Mouse (Mus musculus) myocyte (in vitro differentiated cells): ENCODE results near the gene Dgkd. TPM values are rescaled to one million over a fixed set of nuclear protein-coding genes. Genes with fewer than 3 reads are reported as not detected.
"Not testable (repeated sequence)": the region's sequence is repeated elsewhere in the genome, so short reads cannot be mapped to it uniquely, and the experiment has no call there.

Experiments used
- H3K27me3 ChIP-seq: one replicate; pipeline ENCODE4 v1.6.1; 2011; ENCODE audit not compliant: control insufficient read depth, insufficient read depth, insufficient read length
- H3K36me3 ChIP-seq: one replicate; pipeline ENCODE4 v1.6.1; 2011; ENCODE audit not compliant: control insufficient read depth, insufficient read depth
- H3K4me2 ChIP-seq: one replicate; pipeline ENCODE4 v1.6.1; 2011; ENCODE audit warnings: low read depth, control low read depth
- H3K4me3 ChIP-seq: one replicate; pipeline ENCODE4 v1.5.1; 2011; ENCODE audit warnings: mild to moderate bottlenecking, control low read depth, moderate library complexity
- H3K79me2 ChIP-seq: one replicate; pipeline ENCODE4 v1.6.1; 2011; ENCODE audit not compliant: control insufficient read depth, insufficient read depth
- H3ac ChIP-seq: one replicate; pipeline ENCODE4 v1.6.1; 2011; ENCODE audit not compliant: control insufficient read depth, insufficient read length
- CEBPB ChIP-seq: IDR thresholded peaks from 2 replicates; pipeline ENCODE4 v1.6.1; 2011; ENCODE audit warnings: mild to moderate bottlenecking, moderate library complexity; ENCODE audit not compliant: poor library complexity, insufficient read depth, severe bottlenecking
- E2F4 ChIP-seq: IDR thresholded peaks from one replicate; pipeline ENCODE4 v1.6.1; 2011; ENCODE audit warnings: mild to moderate bottlenecking, control low read depth, moderate library complexity; ENCODE audit not compliant: insufficient read depth
- MYOD1 ChIP-seq, 3 experiments: IDR thresholded peaks; one replicate each; pipeline ENCODE4 v1.6.1; 2011; ENCODE audit warnings: control low read depth in 2 of 3, low read depth in 2 of 3, mild to moderate bottlenecking in 2 of 3, moderate library complexity in 1 of 3; ENCODE audit not compliant: insufficient read length in 2 of 3, control insufficient read depth in 1 of 3
- MYOG ChIP-seq, 3 experiments: IDR thresholded peaks; one replicate each; pipeline ENCODE4 v1.6.1; 2011; ENCODE audit warnings: control low read depth in 2 of 3, low read depth in 2 of 3, mild to moderate bottlenecking in 2 of 3; ENCODE audit not compliant: insufficient read length in 2 of 3, control insufficient read depth in 1 of 3, insufficient read depth in 1 of 3
- POLR2A ChIP-seq: IDR thresholded peaks from one replicate; pipeline ENCODE4 v1.6.1; 2011; ENCODE audit warnings: low read depth, mild to moderate bottlenecking, control low read depth, moderate library complexity; ENCODE audit not compliant: insufficient read length
- POLR2AphosphoS2 ChIP-seq: IDR thresholded peaks from one replicate; pipeline ENCODE4 v1.6.1; 2011; ENCODE audit warnings: low read depth, control low read depth; ENCODE audit not compliant: insufficient read length
- REST ChIP-seq: IDR thresholded peaks from one replicate; pipeline ENCODE4 v1.6.1; 2011; ENCODE audit warnings: mild to moderate bottlenecking, control low read depth, moderate library complexity; ENCODE audit not compliant: insufficient read depth, insufficient read length
- SRF ChIP-seq: IDR thresholded peaks from one replicate; pipeline ENCODE4 v1.6.1; 2011; ENCODE audit warnings: low read depth; ENCODE audit not compliant: control insufficient read depth, insufficient read length
- TCF3 ChIP-seq: IDR thresholded peaks from one replicate; pipeline ENCODE4 v1.6.1; 2011; ENCODE audit warnings: low read depth, control low read depth; ENCODE audit not compliant: insufficient read length
- USF1 ChIP-seq: IDR thresholded peaks from one replicate; pipeline ENCODE4 v1.6.1; 2011; ENCODE audit warnings: low read depth, mild to moderate bottlenecking, control low read depth, moderate library complexity
- polyA plus RNA-seq: library from polyadenylated mRNA; unstranded; fragments of >200 nt; fragmentation: generic; extraction: Trizol; gene quantifications from one replicate; pipeline ENCODE4 v1.2.1, GENCODE M21; 2012; ENCODE audit warnings: missing spikeins

The Dgkd gene
- polyA plus RNA-seq, 1 experiment: 59.3 TPM

DNA sequence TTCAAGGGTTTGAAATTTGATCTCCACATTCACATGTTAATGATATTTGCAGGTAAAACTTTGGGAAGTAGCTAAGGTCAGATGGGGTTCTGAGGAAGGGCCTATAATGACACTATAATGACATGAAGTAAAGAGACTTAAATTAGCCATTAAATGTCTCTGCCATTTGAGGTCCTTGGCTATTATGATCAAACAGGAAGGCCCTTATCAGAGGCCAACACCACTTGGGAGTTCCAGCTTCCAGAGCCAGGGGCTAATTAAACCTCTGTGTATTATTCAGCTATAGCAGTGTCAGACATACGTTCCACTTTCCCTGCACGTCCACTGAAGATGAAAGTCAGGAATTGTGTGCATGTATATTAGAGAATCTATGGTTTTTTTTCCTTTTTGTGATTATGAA is 26.6 kb upstream of the Dgkd start:
- H3K4me3 ChIP-seq: no peak overlapping the region
- H3K27me3 ChIP-seq: no peaks in the 10 kb centered on the region
- H3K4me2 ChIP-seq: no peak overlapping the region

DNA sequence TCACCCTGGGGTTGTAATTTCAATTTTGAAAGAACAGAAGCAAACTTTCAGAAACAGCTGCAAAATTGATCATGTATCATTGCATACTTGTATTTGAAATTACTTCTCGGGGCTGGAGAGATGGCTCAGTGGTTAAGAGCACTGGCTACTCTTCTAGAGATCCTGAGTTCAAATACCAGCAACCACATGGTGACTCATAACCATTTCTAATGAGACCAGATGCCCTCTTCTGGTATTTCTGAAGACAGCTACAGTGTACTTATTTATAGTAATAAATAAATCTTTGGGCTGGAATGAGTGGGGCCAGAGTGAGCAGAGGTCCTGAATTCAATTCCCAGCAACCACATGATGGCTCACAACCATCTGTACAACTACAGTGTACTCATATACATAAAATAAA is 25.6 kb upstream of the Dgkd start:
- H3ac ChIP-seq, H3K4me3 ChIP-seq, H3K36me3 ChIP-seq, H3K4me2 ChIP-seq, H3K79me2 ChIP-seq, H3K27me3 ChIP-seq: not testable (repeated sequence)

More for the DNA sequence above, 26.6 kb upstream of the Dgkd start:
- no peak overlapping the region for H3ac ChIP-seq
- H3K79me2 ChIP-seq: no peaks in the 10 kb centered on the region
- TF ChIP-seq POLR2AphosphoS2: no peak
- H3K36me3 ChIP-seq: no peaks in the 10 kb centered on the region

DNA sequence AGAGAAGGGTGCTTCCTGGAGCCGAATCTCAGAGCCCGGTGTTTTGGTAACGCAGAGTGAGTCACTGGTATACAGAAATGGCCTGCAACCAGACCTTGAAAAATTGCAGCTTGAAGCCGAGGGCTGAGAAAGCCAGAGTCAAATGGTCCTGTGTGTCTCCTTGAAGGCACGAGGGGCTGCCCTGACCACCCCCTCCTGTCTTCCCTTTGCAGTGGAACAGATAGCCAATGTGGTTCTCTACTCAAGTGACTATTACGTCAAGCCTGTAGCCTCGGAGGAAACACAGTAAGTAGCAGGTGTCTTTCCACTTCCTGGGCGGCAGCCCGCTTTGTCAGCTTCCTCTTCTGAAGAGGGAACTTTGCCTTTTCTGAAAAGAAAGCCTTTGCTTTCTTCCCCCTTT is 24.9 kb upstream of the Dgkd start:
- TF ChIP-seq USF1: no peak
- no peak for TF ChIP-seq MYOG (IDR thresholded peaks at IDR 0.05; ENCODE audit: control insufficient read depth in 1 of 3, insufficient read depth in 1 of 3, insufficient read length in 2 of 3, low read depth in 2 of 3)
- TF ChIP-seq REST: no peak
- TF ChIP-seq CEBPB: no peak
- TF ChIP-seq TCF3: no peak
- H3K27me3 ChIP-seq: no peaks in the 10 kb centered on the region
- H3K79me2 ChIP-seq: no peaks in the 10 kb centered on the region
- no peaks in the 10 kb centered on the region for H3K36me3 ChIP-seq
- no peak overlapping the region for H3ac ChIP-seq
- H3K4me3 ChIP-seq: no peak overlapping the region
- H3K4me2 ChIP-seq: peak overlapping the region; percentile 10

DNA sequence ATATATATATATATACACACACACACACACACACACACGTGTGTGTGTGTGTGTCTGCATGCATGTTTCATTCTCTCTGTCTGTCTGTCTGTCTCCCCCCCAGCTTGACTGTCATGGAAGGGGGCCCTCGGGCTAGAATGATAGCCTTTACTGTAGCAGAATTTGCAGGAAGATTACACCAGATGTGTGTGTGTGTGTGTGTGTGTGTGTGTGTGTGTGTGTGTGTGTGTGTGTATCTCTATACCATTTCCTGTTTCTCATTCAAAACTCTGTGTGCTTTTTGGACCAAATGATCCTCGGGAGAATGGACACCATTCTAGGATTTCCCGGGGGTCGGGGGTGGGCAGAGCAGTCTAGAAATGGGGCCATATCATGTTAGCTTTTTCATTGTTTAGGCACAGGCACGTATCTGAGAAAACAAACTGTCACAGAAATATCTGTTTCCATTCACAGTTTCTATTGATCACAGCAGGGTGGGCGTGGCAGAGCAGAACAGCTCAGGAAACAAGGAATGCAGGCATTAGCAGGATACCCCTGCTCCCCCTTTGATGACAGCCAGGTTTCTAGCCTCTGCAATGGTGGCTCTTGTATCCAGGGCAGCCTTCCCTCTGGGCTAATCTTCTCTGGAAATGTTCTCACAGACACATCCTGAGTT is 24.0 kb upstream of the Dgkd start:
- Histone ChIP-seq H3K27me3 (no peaks in the 10 kb centered on the region), H3ac (no peak overlapping the region), H3K36me3 (no peaks in the 10 kb centered on the region), H3K79me2 (no peaks in the 10 kb centered on the region), H3K4me2 (no peak overlapping the region), H3K4me3 (no peak overlapping the region)
- no peak for TF ChIP-seq POLR2AphosphoS2
- no peak for TF ChIP-seq E2F4
- TF ChIP-seq POLR2A: no peak
- no peak for TF ChIP-seq TCF3
- TF ChIP-seq MYOD1 (IDR thresholded peaks at IDR 0.05; ENCODE audit: control insufficient read depth in 1 of 3, insufficient read length in 2 of 3, low read depth in 2 of 3): no peak

DNA sequence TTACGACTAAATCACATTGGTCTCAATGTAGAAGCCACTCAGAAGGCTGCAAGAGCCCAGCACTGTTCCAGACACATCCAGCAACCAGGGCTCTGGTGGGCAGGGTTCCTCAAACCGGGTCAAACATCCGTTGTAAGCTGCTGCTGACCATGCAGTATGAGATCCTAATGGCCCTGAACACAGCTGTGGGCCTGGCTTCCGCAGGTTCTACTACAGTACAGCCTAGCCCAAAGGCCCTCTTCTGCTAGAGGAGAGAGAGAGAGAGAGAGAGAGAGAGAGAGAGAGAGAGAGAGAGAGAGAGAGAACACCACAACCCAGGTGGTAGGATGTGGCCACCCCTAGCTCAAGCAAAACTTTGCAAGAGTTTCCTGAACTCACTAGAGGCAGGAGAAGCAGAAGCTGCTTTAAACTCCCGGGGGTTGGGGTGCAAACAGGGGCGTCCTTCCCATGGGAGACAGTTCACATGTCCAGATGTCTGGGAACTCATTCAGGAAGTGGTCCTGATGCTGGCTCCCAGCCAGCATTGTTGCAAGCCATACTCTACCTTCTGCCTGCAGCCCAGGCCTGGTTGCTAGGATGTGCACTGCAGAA is 23.4 kb upstream of the Dgkd start:
- TF ChIP-seq MYOD1 (IDR thresholded peaks at IDR 0.05; ENCODE audit: control insufficient read depth in 1 of 3, insufficient read length in 2 of 3, low read depth in 2 of 3): no peak
- no peak for TF ChIP-seq SRF
- TF ChIP-seq POLR2A: no peak

DNA sequence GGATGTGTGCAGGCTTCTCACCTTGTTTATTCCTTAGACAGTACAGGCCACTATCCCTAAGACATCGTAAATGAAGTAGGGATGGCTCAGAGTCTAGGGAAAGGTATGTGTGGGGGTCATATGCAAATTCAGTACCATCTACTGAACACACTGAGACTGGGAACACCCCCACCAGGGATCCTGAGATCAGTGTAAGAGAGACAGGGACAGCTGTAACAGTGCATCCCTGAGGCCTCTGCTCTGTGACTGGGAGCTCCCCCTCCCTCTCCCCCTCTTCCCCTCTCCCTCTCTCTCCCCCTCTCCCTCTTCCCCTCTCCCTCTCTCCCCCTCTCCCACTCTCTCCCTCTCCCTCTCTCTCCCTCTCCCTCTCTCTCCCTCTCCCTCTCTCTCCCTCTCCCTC is 16.6 kb upstream of the Dgkd start:
- H3K4me3 ChIP-seq: no peak overlapping the region
- no peaks in the 10 kb centered on the region for H3K27me3 ChIP-seq
- H3K79me2 ChIP-seq: no peaks in the 10 kb centered on the region
- H3K4me2 ChIP-seq: no peak overlapping the region
- no peaks in the 10 kb centered on the region for H3K36me3 ChIP-seq
- no peak overlapping the region for H3ac ChIP-seq
- peak; percentile 79 to 96 (median 88) for TF ChIP-seq MYOD1 (IDR thresholded peaks at IDR 0.05; ENCODE audit: control insufficient read depth in 1 of 3, insufficient read length in 2 of 3, low read depth in 2 of 3)
- no peak for TF ChIP-seq REST

More for the DNA sequence above, 23.4 kb upstream of the Dgkd start:
- H3K4me2 ChIP-seq: no peak overlapping the region
- H3K27me3 ChIP-seq: no peaks in the 10 kb centered on the region
- H3K4me3 ChIP-seq: no peak overlapping the region
- no peak overlapping the region for H3ac ChIP-seq
- no peaks in the 10 kb centered on the region for H3K79me2 ChIP-seq
- no peaks in the 10 kb centered on the region for H3K36me3 ChIP-seq

DNA sequence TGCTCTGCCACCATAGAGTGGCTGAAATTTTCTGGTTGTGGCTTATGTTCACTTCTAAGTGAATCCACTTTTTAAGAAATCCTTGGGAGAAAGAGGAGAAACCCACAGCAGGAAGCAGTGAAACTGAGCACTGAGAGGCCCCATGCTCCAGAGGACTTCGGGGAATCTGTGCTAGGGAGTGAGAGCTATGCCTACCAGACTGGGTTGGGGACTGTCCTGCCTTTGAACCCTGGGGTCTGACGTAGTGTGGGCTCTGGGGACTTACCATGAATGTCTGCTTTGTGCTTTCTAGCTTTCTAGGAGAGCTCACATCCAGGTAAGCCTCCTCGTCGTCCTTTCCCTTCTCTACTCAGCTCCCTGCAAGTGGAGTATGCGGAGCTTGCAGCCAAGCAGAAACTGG is 16.1 kb upstream of the Dgkd start:
- TF ChIP-seq SRF: no peak
- Histone ChIP-seq H3ac (no peak overlapping the region), H3K36me3 (no peaks in the 10 kb centered on the region), H3K4me2 (peak overlapping the region; percentile 12), H3K79me2 (no peaks in the 10 kb centered on the region), H3K27me3 (no peaks in the 10 kb centered on the region), H3K4me3 (no peak overlapping the region)
